Mouse (Mus musculus): ENCODE data around the gene Styx.
"Not testable (repeated sequence)": the region's sequence is repeated elsewhere in the genome, so short reads cannot be mapped to it uniquely, and the experiment has no call there.

Styx gene

GRCm38 (mm10) chr14:45466371-45466770 lies 115.5 kb downstream of the Styx start:
- DNase-seq (ENCODE audit: low spot score in 2 of 2), result not testable (repeated sequence)

DNA sequence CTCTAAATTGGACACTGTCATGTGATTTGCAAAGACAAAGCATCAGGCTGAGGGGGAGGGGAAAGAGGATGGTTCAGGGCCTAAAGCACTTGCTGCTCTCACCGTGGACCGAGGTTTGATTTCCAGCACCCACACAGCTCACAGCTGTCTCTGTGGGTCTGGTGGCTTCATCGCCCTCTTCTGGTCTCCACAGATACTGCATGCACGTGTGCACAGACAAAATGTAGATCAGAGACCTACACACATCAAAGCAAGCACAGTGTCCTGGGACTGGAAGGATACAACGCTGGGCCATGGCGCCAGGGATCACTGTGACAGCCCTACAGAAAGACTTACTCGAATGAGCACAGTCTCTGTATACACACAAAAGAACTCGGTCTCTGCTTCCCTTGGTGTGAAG lies 118.6 kb downstream of the Styx start:
- no peak for DNase-seq (ENCODE audit: low spot score in 2 of 2)
